Mouse (Mus musculus): ENCODE results near the gene Ctnnbl1. TPM values are rescaled to one million over a fixed set of nuclear protein-coding genes. Genes with fewer than 3 reads are reported as not detected.

Gene Ctnnbl1
- total RNA-seq, 2 experiments from 2014 or later: 6.8 to 7.2 TPM

- intact Hi-C loops (cut with DNase I; ENCODE audit: low total_unique reads): no loop called here
- DNase-seq: no peak
These were observed 184.3 kb downstream of the Ctnnbl1 start for GRCm38 (mm10) chr2:157921551-157921950.

DNA sequence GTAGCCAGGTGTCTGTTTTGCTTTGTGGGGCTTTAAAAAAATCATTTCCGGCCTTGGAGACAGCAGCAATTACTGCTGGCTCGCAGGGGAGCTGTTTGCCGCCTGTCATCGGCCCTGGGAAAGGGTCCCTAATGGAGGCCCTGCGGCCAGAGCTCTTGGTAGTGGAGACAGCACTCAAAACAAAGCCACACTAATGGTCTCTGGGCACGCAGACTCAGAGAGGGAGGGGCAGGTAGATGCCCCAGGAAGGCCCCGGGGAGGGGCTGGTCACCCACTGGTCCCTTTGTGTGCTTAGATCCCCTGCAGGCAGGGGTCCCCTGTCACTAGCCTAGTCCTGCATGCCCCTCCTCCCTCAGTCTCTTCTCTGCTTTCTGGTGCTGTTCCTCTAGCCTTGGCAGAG is 186.2 kb downstream of the Ctnnbl1 start:
- intact Hi-C loops (cut with DNase I; ENCODE audit: low total_unique reads): no loop called here
- no peak for DNase-seq

GRCm38 (mm10) chr2:157924504-157924903 is 187.3 kb downstream of the Ctnnbl1 start:
- intact Hi-C loops (cut with DNase I; ENCODE audit: low total_unique reads): no loop called here
- no peak for DNase-seq

DNA sequence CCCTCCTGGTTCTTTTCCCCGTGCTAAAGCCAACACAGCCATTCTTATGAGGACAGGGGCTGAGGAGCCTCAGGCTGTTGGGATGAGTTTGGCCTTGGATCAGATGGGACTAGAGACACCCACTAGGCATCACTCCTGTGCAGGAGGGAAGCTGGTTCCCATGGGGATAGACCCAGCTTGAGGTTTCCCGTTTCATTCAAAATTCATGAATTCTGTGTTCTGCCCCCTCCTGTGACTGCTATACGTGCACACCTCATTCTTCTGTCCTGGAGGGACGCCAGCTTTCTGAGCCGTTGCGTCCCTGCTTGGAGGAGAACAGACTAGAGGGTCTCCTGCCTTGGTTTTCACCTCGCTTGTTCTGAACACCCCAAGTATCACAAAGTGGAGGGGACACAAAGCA is 189.3 kb downstream of the Ctnnbl1 start:
- DNase-seq: no peak
- intact Hi-C loops (cut with DNase I; ENCODE audit: low total_unique reads): no loop called here

GRCm38 (mm10) chr2:157926927-157927326 is 189.7 kb downstream of the Ctnnbl1 start:
- intact Hi-C loops (cut with DNase I; ENCODE audit: low total_unique reads): no loop called here
- no peak for DNase-seq

DNA sequence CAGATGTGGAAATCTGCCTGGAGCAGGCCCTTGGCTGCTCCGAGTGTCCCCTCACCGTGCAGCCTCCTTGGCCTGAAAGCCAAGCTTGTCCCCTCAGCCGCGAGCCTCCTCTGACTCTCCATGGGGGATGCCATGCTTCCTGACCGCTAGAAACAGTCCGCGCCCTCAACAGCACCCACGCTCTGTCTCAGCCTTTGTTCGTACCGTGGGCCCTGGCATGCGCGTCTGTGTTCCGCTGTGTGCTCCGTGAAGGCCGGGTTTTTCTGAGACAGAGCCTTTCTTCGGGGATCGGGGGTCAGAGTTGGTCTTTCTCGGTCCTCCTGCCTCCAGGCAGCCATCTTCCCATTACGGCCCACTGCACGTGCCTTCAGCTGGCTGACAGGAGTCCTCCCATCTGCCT is 190.2 kb downstream of the Ctnnbl1 start:
- DNase-seq: no peak
- intact Hi-C loops (cut with DNase I; ENCODE audit: low total_unique reads): no loop called here

DNA sequence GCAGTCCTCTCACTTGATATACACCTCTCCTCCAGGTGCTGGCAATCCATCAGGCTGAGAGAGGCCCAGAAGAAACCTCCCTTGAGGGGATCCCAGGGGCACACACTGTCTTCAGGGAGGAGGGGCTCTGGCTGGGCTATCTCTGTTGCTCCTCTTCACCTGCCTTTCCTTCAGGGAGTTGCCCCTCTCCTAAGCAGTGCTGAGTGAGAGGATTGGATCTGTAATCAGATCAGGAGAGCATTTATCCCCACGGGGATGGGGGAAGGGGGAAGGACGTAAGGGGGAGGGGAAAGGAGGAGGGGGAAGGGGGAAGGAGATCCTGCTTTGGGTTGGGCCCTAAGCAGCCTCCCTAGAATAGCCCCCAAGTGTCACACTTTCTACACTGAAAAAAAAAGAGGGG is 190.6 kb downstream of the Ctnnbl1 start:
- DNase-seq: no peak
- intact Hi-C loops (cut with DNase I; ENCODE audit: low total_unique reads): no loop called here

DNA sequence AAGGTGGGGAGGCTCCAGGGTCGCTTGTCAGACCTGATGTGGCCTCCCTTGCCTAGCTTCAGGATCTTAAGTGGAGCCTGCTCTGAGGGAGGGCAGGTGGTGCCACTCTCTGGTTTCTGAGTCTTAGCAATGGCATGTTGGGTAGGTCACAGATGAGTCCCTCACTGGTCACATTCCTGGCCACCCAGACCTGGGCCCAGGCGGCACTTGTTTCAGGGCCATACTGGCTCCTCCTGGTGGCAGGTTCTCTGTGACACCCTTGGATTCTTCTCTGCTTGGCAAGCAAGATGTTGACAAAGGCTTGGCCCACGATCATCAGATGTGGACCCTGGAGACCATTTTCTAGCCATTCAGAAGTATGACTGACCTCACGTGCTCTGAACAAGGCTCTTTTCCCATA is 195.5 kb downstream of the Ctnnbl1 start:
- intact Hi-C loops (cut with DNase I; ENCODE audit: low total_unique reads): no loop called here
- no peak for DNase-seq

DNA sequence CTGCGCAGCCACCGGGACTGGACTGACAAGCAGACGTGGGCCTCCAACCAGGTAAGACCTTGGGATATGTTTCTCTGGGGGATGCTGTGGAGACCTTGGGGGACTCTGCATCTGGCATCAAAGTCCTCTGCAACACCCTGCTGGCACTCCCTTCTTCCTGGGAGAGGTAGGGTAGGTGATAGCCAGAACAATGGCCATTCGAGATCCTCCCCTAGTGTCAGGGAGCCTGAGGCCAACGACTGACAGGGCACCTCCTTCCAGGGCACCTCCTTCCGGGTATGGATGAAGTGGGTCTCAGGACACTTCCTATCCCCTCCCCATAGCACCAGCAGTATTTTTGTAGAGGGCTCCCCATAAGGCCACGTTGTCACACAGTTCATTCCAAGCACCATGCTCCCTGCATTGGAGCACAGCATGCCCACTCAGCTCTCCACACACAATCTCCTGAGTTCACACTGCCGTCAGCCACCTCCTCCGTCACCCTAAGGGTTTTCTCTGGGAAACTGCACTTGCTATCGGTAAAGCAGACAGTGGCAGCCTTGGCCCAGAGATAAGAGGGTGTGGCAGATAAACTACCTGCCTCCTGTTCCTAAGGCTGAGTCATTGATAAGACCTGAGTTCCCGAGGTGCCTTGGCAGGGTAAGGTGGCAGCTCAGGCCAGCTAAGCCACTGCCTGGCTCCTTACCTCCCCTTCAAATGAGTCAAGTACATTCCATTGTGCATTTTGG is 198.4 kb downstream of the Ctnnbl1 start:
- intact Hi-C loops (cut with DNase I; ENCODE audit: low total_unique reads): no loop called here
- DNase-seq: no peak

GRCm38 (mm10) chr2:157936676-157937075 is 199.5 kb downstream of the Ctnnbl1 start:
- intact Hi-C loops (cut with DNase I; ENCODE audit: low total_unique reads): no loop called here
- DNase-seq: no peak

DNA sequence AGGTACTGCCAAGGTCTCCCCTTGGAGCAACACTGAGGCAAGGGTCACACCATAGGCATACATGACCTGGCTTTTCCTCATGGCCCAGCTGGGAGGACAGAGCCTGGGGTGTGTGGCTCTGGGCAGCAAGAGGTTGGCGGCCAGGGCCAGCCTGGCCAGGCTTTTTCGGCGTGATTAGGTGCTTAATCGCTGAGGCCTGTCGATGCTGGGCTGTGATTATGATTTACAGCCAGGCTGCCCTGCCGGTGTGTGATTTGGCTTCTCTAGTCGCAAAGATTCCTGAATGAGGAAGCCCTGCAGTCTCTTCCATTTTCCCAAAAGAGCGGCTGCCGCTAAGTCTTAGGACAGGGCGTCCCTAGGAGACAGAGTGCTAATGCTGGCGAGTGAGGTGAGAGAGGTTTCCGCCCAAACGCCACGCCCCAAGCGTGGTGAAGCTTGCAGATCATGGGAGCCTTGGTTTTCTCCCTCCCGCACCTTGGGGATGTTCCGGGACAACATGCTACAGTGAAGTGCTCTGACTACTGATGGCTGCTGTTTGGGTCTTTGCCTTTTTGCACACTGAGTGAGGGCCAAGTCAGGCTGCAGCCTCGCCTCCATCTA is 203.5 kb downstream of the Ctnnbl1 start:
- intact Hi-C loops (cut with DNase I; ENCODE audit: low total_unique reads): no loop called here
- DNase-seq: no peak

Other genes starting within 250 kb of the Ctnnbl1 start
- gene Nnat, start 177.3 kb upstream of the Ctnnbl1 start, total RNA-seq (2021): 1 to 10 TPM; 1.4 to 5.4 TPM
- gene Blcap, start 166.1 kb upstream of the Ctnnbl1 start, total RNA-seq (2021): 10 to 100 TPM; 15.8 to 16.7 TPM
- gene Vstm2l, start 177.3 kb downstream of the Ctnnbl1 start, total RNA-seq (2021): not detected

All from gastrocnemius, postnatal 14 days (tissue).